Mouse (Mus musculus): Measurements from ENCODE around the gene Herpud1.

DNA sequence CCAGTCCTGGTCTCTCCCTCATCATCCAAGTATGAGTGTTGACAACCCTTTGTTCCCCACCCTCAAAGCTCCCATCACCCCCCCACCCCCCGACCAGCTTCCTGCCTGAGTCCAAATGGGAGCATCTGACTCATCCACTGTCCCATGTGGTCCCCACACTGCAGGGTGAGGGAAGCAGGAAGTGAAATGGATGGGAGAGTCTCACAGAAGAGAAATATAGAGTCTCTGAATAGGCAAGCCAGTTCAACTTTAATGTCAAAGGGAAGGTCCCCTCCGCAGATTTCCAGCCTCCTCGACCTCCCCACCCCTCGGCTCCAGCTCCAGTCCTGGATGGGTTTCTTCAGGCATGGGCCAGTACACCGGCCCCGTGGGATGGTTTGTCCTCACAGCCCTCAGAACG lies 43.1 kb downstream of the Herpud1 start:
- TF ChIP-seq POLR2A (IDR thresholded peaks at IDR 0.05; ENCODE audit: insufficient read depth, low read depth, low read length) (no peak), EP300 (IDR thresholded peaks at IDR 0.05; ENCODE audit: insufficient read depth, low read depth, low read length) (no peak)
